Mouse (Mus musculus) limb, embryonic 14.5 days (tissue): ENCODE data around the gene Piwil1. TPM values are rescaled to one million over a fixed set of nuclear protein-coding genes. Genes with fewer than 3 reads are reported as not detected.

Source experiments
- ATAC-seq: fragments of 200-750 bp; cut with Nextera tagmentation; 2 replicates; pipeline ENCODE4 v1.8.0; 2017; ENCODE audit warnings: low read depth, moderate number of reproducible peaks, moderate TSS enrichment; ENCODE audit not compliant: low FRiP score
- DNase-seq: peaks from one replicate; pipeline ENCODE4 v3.0.0-alpha.2; 2015; ENCODE audit warnings: low spot score
- H3K27ac ChIP-seq: fragments of 300-500 bp; sonication (generic); replicated peaks from 2 replicates; pipeline ENCODE4 v1.5.1; 2014; ENCODE audit warnings: low read depth, mild to moderate bottlenecking, low read length, moderate library complexity, mixed read lengths
- H3K27me3 ChIP-seq: fragments of 300-500 bp; sonication (generic); 2 replicates; pipeline ENCODE4 v1.6.1; 2014; ENCODE audit warnings: low read length, mixed read lengths; ENCODE audit not compliant: control insufficient read depth, insufficient read depth
- H3K36me3 ChIP-seq: fragments of 300-500 bp; sonication (generic); 2 replicates; pipeline ENCODE4 v1.6.1; 2014; ENCODE audit warnings: mild to moderate bottlenecking, low read length, moderate library complexity, mixed read lengths; ENCODE audit not compliant: control insufficient read depth, insufficient read depth
- H3K4me1 ChIP-seq: fragments of 300-500 bp; sonication (generic); 2 replicates; pipeline ENCODE4 v1.6.1; 2014; ENCODE audit warnings: antibody characterized with exemption, low read length, mixed read lengths; ENCODE audit not compliant: control insufficient read depth, insufficient read depth
- H3K4me2 ChIP-seq: fragments of 300-500 bp; sonication (generic); replicated peaks from 2 replicates; pipeline ENCODE4 v1.6.1; 2014; ENCODE audit warnings: low read depth, mild to moderate bottlenecking, low read length, moderate library complexity; ENCODE audit not compliant: severe bottlenecking
- H3K4me3 ChIP-seq: fragments of 300-500 bp; sonication (generic); replicated peaks from 2 replicates; pipeline ENCODE4 v1.5.1; 2014; ENCODE audit warnings: low read length
- H3K9ac ChIP-seq: fragments of 300-500 bp; sonication (generic); 2 replicates; pipeline ENCODE4 v1.6.1; 2014; ENCODE audit warnings: mild to moderate bottlenecking, low read depth, low read length, moderate library complexity; ENCODE audit not compliant: severe bottlenecking
- H3K9me3 ChIP-seq: fragments of 300-500 bp; sonication (generic); 2 replicates; pipeline ENCODE4 v1.6.1; 2016; ENCODE audit warnings: low read length; ENCODE audit not compliant: control insufficient read depth
- POLR2A ChIP-seq: fragments of 200-500 bp; IDR thresholded peaks from 2 replicates; pipeline ENCODE4 v1.8.0; 2012; ENCODE audit warnings: inconsistent platforms, mild to moderate bottlenecking, moderate library complexity, borderline replicate concordance; ENCODE audit not compliant: insufficient read depth, insufficient read length; ENCODE audit errors: extremely low read depth
- WGBS: fragments of 180-500 bp; shearing (Covaris S2); extraction: QIAGEN DNeasy Blood & Tissue Kit; methylation state at CpG from one replicate; pipeline ENCODE4 v1.1.7; 2014; 5-methylcytosine and 5-hydroxymethylcytosine counted together
- polyA plus RNA-seq, 2 experiments: library from polyadenylated mRNA; depleted of rRNA in 1 of 2; stranded (reverse) in 1 of 2; unstranded in 1 of 2; fragments of >200 nt; fragmentation: Nextera tagmentation in 1 of 2; extraction: Ambion mirVana in 1 of 2; gene quantifications; 2 replicates each; pipeline versions ENCODE4 v1.2.1 to v1.2.3; 2012 to 2014

Piwil1 gene
- polyA plus RNA-seq, 2 experiments = 0.03 TPM; not detected in 1

DNA sequence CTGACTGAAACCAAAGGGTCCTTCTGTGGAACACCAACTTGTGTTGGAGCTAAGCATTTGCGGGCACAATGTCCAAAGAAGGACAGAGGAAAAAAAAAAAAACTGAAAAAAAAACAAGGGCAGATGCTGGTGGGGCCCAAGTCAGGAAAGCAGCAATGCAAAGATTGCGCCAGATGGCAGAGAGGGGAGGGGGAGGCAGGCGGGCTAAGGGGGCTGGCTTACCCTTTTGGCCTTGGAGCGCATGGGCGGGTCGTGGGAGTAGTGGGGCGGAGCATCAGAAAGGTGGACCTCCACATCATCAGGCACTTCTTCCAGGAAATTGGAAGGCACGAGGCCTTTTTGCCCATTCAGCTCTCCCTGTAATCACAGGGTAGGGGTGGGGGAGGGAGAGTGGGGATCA lies 58.8 kb downstream of the Piwil1 start:
- H3K36me3 ChIP-seq = no peaks in the 10 kb centered on the region
- no peak overlapping the region for H3K4me2 ChIP-seq
- 27% methylated on average over 7 of the region's 8 CpGs for WGBS
- no peak overlapping the region for H3K4me3 ChIP-seq
- H3K9ac ChIP-seq = no peak overlapping the region
- no peaks in the 10 kb centered on the region for H3K27me3 ChIP-seq
- no peak overlapping the region for H3K27ac ChIP-seq
- ATAC-seq (no peak), DNase-seq (no peak)
- H3K9me3 ChIP-seq = 0 out of 2 replicates have a peak, but pooled peaks cover 2% of the 10 kb centered on the region
- TF ChIP-seq POLR2A = no peak
- no peaks in the 10 kb centered on the region for H3K4me1 ChIP-seq

GRCm38 (mm10) chr5:128769026-128769631 lies 66.8 kb downstream of the Piwil1 start:
- WGBS = 8% methylated on average over 10 of the region's 10 CpGs
- no peak overlapping the region for H3K27ac ChIP-seq
- H3K9ac ChIP-seq = no peak overlapping the region
- peak overlapping the region; percentile 37 for H3K4me2 ChIP-seq
- no peaks in the 10 kb centered on the region for H3K36me3 ChIP-seq
- ATAC-seq (peak; percentile 71), DNase-seq (no peak)
- H3K4me3 ChIP-seq = 0 out of 2 replicates have a peak overlapping the region, but pooled peaks have one; percentile 5
- no peaks in the 10 kb centered on the region for H3K27me3 ChIP-seq
- no peak for TF ChIP-seq POLR2A
- no peaks in the 10 kb centered on the region for H3K9me3 ChIP-seq
- no peaks in the 10 kb centered on the region; the same call in 1 of the 2 replicates for H3K4me1 ChIP-seq

DNA sequence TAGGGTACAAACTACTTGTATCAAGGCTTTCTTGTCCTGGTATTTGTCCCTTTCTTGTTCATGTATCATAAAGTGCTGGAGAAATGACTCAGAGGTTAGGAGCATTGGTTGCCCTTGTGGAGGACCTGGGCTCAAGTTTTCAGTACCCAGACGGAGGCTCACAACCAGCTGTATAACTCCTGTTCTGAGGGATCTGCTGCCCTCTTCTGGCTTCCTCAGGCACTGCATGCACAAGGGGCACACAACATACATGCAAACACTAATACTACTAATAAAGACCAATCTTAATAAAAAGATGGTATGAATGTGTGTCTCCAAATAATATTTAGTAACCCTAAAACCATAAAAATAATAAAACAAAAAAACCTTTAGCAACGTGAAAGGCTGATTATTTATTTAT lies 74.1 kb downstream of the Piwil1 start:
- no peak overlapping the region for H3K4me2 ChIP-seq
- 69% methylated on average over 2 of the region's 2 CpGs for WGBS
- H3K9me3 ChIP-seq = no peaks in the 10 kb centered on the region
- H3K27me3 ChIP-seq = no peaks in the 10 kb centered on the region
- H3K36me3 ChIP-seq = no peaks in the 10 kb centered on the region
- H3K27ac ChIP-seq = no peak overlapping the region
- no peak overlapping the region for H3K9ac ChIP-seq
- TF ChIP-seq POLR2A = no peak
- DNase-seq (no peak), ATAC-seq (no peak)
- H3K4me3 ChIP-seq = no peak overlapping the region
- H3K4me1 ChIP-seq = no peaks in the 10 kb centered on the region

GRCm38 (mm10) chr5:128781621-128782020 lies 79.3 kb downstream of the Piwil1 start:
- H3K4me3 ChIP-seq = no peak overlapping the region
- no peaks in the 10 kb centered on the region for H3K9me3 ChIP-seq
- DNase-seq (no peak), ATAC-seq (no peak)
- no peak for TF ChIP-seq POLR2A
- no peaks in the 10 kb centered on the region for H3K36me3 ChIP-seq
- H3K27ac ChIP-seq = no peak overlapping the region
- H3K4me2 ChIP-seq = no peak overlapping the region
- H3K9ac ChIP-seq = no peak overlapping the region
- 68% methylated on average over 20 of the region's 22 CpGs for WGBS
- H3K4me1 ChIP-seq = no peaks in the 10 kb centered on the region
- no peaks in the 10 kb centered on the region for H3K27me3 ChIP-seq

- no peak overlapping the region for H3K4me3 ChIP-seq
- 81% methylated on average over 4 of the region's 5 CpGs for WGBS
- no peak overlapping the region for H3K27ac ChIP-seq
- H3K9me3 ChIP-seq = no peaks in the 10 kb centered on the region
- no peak for TF ChIP-seq POLR2A
- no peaks in the 10 kb centered on the region for H3K4me1 ChIP-seq
- DNase-seq (no peak), ATAC-seq (no peak)
- H3K27me3 ChIP-seq = no peaks in the 10 kb centered on the region
- H3K36me3 ChIP-seq = no peaks in the 10 kb centered on the region
- H3K4me2 ChIP-seq = no peak overlapping the region
- no peak overlapping the region for H3K9ac ChIP-seq
These were observed 98.3 kb downstream of the Piwil1 start for GRCm38 (mm10) chr5:128800592-128800991.

Other genes with a start within 250 kb of the Piwil1 start
- gene Fzd10, start 101.7 kb upstream of the Piwil1 start, polyA plus RNA-seq (2012; rRNA removed) = 23.1 and 26.3 TPM in 2 replicates
- 11.3 and 12.5 TPM in 2 replicates for gene Fzd10, start 101.7 kb upstream of the Piwil1 start, polyA plus RNA-seq (2014; fragmentation: Nextera tagmentation; extraction: Ambion mirVana)